Mouse (Mus musculus): Measurements from ENCODE around the gene Nefh.

The Nefh gene

DNA sequence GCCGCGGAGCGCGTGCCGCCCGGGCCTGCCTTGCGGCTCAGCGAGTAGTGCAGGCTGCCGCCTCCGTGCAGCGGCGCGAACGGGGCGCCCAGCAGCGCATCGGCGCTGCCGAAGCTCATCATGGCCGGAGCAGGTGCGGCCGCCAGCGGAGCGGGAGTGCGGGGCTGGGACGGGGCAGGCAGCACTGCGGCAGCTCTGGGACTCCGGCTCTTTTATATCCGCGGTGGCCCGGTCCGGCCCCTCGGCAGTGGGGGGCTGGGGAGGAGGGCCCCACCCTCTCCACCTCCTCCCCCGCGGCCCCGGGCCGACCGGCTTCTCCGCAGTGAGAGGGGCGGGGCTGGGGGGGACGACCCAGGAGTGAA, at the start of gene Nefh:
TSS of gene Nefh (minus strand) at position 252 of the 362 bp plus-strand sequence.
- peak in 1 of 2 experiments; percentile 13 for DNase-seq

DNA sequence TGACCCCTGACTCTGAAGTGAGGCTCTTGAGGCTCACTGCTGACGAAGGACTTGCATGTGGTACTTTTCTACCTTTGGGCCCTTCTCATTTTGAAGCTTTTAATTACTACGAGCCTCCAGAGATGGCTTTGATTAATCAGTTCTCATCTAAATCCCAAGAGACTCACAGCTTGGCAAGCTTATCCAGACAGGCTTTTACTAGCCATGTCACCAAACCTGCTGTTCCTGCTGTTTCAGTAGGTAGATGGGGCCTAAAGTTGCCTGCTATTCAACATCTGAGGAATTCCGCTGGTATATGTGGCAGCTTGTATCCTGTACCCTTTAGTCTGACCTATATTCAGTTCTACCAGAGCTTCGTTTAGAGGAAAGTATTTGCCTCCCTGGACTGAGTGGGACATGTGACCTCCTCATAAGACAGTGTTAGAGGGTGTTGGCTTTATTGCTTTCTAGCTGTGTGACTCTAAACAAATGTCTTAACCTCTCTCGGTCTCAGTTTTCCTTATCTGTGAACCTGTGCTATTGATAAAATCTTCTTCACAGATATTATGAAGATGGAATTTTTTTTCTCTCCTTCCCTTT, 48.8 kb upstream of the Nefh start:
- DNase-seq: no peak

DNA sequence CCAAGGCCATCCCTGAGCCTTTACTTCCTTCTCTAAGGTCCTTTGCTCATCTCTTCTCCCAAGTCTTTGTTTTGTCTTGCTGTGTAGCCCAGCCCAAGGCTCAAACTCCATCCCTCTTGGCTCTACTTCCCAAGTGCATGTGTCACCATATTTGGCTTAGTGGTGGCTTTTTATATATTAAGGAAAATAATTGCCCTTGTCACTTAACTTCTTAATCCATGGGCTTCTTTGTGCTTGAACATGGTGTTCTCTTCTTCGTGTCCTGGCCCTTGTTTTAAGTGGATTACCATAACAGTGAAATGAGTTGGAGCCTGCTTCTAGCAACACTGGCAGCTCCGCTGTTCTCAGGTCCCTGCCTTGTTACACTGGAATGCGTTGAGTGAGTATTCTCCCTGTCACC, 47.8 kb upstream of the Nefh start:
- DNase-seq: no peak

DNA sequence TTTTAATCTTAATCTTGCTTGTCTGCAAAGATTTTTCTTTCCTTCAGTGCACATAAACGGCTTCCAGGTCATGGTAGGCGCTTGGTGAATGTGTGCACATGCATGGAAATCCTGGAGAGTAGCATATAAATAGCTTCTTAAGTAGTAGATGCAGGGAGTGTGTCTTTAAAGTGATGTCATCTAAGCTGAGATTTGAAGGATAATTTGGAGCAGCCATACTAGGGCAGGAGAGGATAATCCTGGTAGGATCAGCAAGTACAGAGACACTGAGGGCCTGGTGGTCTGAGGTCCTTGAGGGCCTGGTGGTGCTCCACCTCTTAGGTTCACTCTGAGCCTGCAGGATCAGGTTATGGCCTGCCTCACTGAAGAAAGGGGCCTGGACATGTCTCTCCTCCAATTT, 44.6 kb upstream of the Nefh start:
- no peak for DNase-seq

DNA sequence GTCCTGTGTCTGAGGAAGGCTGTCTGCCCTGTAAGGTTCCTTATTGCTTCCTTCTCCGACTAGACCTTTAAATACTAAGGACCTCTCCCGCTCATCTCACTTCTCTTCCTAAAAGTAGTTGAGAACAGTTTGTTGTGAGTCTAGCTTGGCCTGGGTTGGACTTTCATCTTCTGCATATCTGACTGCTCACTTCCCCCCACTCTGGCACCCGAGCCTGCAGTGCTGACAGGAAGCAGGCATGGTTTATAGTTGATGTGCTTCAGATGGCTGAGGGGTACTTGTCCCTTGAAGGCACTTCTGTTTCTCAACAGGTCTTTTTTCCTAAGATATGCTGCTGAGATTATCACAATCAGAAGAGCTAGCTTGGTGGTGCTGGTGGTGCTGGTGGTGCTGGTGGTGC, 41.3 kb upstream of the Nefh start:
- no peak for DNase-seq

DNA sequence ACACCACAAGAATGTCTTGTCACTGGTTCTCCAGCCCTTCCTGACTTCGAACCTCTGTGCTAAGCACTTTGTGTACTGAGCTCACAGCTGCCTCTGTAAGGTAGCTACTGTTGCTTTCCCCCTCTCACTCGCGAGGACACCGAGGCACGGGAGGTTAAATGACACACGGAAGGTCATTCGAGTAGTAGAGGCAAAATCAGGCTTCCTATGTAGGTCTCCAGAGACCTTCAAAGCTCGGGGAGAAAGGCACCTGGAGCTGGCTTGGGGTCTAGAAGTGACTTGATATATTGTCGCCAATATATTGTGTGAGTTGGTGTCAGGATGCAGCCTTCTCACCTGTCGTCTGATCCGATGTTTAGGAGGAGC, 39.6 kb upstream of the Nefh start:
- DNase-seq: no peak

DNA sequence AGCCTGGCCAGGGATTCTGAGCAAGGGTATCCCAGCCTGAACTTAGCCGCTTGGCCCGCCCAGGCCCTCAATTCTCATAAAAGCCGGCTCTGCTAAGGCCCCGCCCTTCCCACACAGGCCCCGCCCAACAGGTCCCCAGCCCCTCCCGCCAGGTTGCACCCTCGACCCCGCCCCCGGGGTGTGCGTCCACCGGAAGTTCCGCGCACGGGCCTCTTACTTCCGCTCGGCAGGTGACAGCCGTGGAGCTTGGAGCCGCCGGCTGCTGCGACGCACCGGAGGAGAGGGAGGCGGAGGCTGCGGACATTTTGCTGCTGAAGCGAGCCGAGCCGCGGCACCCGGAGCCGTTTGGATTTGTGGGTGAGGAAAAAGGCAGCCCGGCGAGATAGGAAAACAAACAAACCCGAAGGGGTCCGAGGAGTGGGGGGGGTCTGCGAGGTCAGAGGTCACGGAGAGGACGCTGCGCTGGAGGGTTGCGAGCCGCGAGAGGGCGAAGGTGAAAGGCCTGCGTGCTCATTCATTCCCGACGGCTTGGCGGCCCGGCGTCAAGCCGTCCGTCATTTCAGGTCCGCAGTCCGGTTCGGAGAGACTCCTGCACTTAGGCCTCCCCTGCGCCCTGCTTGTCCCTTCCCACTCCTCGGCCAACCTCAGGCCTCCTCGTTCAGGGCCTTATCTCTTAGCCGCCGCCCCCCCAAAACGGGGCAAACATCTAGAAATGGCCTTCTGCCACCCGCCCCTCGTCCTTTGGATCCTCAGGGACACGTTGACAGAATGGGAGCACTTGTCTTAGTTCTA, 39.0 kb upstream of the Nefh start, which contains the start of gene Ap1b1:
TSS of gene Ap1b1 (plus strand) at position 130 of the 792 bp plus-strand sequence.
- peak; percentile 88 to 94 for DNase-seq

DNA sequence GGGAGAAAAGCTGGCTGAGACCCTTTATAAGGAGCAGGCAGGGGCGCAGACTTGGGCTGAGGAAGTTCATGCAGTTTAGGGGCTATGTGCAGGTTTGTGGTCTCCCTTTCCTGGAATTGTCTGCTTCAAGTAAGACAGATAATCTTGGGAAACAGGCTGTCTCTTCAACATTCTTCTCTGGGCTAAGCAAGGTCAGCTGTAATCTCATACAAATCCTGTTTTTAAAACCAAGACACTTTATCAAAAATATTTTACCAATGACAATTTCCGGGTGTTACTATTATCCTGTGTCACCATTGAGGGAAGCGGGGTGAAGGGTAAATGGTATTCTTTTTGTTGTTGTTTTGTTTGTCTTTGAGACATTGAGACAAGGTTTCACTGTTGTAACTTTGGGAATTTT, 36.9 kb upstream of the Nefh start:
- DNase-seq: no peak

DNA sequence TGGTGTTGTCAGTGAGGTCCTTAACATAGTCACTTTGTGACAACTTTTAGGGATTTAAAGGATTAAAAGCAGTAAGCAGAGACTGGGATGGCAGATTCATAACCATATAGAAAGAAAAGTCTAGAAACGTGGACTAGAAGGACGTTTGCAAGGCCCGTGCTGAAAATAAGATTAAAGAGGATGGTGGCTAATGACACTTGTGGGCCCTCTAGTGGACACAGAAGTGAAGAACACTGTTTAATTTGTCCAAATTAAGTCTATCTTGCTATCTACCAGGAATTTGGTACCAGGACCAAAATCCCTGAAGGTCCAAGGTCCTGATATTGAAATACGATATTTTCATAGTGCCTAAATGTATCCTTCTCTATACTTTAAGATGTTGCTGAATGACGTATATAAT, 36.4 kb upstream of the Nefh start:
- DNase-seq: peak in 1 of 2 experiments; percentile 34

DNA sequence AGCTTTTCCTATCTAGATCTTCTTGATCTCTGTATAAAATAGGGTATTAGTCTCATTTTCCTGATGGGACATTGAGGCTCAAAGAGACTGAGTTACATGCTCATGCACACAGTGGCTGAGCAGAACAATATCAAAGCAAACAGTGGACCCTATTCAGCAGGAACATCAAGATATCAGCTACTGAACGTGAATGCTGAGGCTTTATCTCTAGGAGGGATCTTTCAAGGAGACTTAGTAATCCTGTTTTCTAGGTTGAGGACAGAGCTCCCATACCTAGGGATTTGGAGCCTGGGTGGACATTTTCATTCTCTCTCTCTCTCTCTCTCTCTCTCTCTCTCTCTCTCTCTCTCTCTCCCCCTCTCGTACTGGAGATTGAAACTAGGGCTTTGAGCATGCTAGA, 35.7 kb upstream of the Nefh start:
- DNase-seq: no peak

DNA sequence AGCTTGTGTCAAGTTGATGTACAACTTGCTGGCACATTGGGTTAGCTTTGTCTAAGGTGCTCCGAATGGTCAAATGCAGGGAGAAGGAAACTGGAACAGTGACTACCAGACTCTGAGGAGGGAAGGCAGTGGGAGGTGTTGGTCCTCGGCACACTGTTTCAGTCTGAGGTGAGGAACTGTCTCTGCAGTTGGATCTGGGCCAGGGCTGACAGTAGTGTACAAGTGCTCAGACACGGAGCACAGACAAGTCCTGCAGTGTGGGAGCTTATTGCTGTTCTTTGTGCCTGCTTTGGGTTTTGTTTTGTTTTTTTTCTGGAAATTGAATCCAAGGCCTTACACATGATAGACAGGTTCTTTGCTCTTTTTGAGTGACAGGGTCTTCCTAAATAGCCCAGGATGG, 35.1 kb upstream of the Nefh start:
- no peak for DNase-seq

DNA sequence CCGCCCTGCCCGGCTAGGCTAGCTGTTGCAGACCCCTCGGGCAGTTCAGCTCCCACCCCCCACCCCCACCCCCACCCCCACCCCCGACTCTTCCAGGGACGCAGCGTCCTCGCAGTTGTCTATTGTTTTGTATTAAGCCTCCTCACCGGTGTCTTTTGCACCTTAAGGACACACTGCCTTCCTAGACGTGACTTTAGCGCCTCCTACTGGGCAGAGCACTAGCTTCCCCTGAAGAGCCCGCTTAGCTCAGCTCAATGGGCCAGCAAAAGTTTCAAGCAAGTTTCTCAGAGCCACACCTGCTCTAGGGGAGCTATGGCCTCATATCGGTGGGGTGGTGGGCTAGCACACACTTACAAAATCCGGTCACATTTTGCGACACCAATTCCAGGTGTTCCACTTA, 27.8 kb upstream of the Nefh start:
- peak; percentile 69 to 71 for DNase-seq

DNA sequence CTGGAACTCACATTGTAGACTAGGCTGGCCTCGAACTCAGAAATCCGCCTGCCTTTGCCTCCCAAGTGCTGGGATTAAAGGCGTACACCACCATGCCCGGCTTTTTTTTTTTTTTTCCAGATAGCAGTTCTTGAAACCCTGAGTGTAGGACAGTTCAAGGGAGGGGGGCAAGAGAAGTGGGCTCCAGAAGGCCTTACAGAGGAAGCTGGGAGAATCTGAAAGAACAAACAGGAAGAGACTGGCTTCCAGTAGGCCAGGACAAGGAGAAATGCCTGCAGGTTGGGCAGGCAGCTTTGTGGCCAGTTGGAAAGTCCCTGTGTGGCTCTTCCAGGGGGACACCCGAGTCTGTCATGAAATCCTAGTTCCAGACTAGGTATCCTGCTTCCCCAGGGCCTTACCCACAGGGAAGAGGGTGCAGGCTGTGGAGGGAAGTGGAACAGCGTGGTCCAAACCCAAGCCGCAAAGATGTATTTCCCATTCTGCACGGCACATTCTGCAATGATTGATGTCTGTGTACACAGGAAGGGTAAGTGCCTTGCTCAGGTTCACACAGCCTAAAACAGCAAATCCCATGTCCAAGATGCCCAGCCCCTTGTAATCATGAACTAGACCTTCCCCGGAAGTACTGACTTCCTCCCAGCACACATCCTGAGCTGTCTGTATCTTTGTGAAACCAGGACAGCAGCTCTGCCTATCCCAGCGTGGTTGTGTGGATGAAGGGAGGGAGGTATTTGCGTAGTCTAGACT, 26.7 kb upstream of the Nefh start:
- no peak for DNase-seq

DNA sequence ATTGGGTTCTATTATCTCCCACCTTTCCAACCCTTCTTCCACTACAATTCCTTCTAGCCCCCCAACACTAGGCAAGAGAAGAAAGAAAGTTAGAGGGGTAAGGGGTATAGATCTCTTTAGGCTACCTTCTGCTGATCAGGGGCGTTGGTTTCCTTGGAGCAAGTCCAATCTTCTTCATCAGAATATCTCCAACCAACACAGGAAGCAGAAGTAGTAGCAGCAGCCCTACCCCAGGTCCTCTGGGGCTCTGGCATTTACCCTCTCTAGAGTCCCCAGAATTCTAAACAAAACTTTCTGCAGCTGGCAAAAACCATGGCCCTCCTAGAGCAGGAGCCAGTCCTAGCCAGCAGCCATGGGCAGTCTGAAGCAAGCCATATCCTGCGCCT, 26.0 kb upstream of the Nefh start:
- no peak for DNase-seq

DNA sequence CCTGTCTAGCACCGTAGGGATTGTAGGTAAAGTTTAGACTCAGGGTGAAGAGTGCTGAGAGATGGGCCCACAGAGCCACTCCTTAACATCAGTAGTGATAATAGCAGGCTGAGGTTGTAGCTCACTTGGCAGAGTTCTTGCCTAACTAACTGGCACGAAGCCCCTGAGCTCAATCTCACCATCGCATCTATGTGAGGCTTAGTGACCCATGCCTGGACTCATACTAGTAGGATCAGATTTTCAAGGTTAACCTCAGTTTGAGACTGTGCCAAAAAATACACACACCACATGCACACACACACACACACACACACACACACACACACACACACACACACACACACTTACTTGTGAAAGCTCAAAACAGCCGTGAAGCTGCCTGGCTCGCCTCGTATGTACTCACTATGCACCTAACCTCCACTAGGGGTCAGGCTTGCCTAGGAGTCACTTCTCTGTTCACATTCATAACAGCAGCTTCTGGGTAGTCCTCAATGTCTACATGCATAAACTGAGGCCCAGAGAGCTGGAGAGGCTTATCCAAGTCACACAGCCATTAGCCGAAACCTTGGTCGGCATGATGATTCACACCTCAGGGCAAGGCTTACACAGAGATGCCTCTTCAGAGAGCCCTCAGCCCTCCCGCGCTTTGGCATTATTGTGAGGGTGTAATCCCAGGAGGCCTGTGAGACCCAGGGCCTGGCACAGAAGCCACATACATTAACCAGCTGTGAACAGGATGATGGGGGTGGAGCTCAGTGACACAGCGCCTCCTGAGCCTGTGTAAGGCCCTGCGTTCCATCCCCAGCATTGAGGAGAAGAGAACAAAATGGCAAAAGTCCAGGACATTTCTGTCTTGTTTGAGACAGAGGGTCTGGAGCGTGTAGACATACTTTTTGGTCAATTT, 25.4 kb upstream of the Nefh start:
- DNase-seq: peak; percentile 49 to 61

DNA sequence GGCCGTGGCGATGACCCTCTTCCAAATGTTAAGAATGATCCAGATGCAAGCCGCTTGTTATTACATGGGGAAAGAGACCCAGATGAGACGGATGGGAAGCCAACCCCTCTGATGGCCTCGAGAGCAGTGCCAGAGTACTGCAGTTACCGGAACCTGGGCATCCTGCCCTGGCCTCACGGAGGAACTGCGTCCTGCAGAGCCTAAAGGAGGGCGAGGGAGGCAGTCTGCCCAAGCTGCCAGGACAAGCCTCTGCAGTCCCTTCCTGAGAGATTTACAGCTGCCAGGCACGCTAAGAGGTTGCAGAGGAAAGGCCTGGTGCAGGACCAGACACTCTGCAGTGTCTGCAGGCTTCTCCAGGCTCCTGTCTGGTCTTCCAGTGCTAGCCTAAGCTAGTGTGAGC, 20.5 kb upstream of the Nefh start:
- DNase-seq: peak; percentile 67 to 76

DNA sequence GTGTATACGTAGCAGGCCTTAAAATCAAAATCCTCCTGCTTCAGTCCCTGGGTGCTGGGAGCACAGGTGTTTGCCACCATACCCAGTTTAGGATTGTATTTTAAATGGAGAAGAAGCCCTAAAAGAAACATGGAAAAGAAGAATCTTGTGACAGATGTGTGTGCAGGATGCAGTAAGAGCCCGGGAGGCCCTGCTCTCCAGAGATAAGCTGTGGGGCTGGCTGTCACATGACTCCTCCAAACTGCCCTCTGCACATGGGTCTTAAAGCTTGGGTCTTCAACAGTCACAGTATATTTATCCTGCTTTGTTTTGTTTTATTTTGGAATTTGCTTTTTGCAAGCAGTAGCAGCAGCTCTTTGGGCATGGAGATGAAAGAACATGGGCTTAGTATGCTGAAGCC, 19.7 kb upstream of the Nefh start:
- no peak for DNase-seq

DNA sequence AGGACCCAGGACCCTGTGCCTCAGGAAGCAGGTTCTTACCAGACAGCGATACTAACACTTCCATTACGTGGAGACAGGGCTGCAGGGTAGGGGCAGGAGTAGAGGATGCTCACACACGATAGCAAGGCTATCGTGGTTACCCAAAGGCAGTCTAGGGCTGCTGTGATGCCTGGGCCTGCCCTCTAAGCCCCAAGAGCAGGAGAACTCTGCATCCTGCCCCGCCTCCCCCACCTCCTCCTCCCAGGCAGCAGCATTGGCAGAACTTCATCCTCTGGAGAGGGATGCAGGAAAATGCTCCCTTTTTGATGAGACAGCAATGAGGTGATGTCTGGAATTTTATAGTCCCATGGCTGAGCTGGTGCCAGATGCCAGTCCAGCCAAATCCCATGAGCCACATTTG, 19.0 kb upstream of the Nefh start:
- DNase-seq: no peak

DNA sequence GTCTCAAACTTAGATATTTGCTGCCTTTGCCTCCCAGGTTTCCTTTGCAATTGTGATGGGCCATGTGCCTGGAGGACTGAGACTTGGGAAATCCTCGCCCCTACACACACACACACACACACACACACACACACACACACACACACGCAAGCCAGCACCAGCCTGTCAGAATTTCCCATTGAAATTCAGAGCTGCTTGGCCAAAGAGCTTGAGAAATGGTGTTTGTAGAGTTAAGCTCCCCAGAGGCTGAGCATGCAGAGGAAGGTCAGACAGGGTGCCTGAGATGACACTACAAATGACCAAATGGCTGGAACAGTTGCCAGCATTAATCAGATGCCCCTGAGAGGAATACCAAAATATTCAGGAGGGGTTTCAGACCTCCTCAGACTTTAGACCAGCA, 18.5 kb upstream of the Nefh start:
- no peak for DNase-seq

DNA sequence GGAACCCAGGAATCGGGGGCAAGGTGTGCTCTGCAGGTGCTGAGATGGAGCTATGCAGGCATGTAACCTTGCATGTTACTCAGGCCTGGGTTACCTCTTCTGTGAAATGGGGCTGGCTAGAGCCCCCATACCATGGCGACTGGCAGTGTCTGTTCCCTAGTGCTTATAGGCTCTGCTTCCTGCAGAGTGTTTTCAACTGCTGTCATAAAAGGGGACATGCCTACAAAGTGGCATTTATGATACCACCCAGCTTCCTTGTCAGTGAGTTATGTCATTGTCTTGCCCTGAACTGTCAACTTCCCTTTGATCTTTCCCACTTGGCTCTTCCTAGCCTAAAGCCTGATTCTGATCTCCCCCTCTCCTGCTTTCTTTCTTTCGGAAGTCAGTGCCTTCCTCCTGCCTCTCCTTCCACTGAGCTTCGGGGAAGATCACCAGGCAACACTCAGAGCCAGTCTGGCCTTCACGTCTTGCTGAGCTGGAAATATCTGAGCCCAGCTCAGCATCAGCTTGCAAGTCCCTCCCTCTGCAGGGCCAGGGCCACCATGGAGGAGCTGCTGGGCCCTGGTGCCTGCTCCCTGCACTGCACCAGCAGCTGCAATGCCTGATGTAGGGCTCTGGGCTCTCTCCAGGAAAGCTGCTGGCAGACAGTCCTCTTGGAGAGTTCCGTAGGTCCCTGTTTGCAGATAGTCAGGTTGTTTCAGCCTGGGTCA, 15.4 kb upstream of the Nefh start:
- DNase-seq: no peak

DNA sequence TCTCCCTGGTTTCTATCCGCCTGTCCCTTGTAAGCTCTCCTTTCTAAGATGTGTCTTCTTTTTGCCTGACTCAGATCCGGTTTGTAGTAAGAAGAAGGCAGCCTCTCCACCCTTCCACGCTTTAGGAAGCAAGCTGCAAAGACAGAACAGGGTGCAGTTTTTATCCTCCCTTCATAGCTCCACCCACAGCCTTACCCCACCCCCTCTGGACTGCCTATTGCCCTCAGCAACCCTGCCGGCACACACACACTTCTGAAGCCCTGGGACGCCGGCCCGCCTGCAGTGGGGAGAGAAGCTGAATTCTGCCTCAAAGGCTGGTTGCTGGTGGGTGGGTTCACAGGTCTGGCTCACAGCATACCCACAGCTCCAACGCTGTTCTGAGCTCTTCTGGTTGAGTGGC, 6.1 kb upstream of the Nefh start:
- no peak for DNase-seq

DNA sequence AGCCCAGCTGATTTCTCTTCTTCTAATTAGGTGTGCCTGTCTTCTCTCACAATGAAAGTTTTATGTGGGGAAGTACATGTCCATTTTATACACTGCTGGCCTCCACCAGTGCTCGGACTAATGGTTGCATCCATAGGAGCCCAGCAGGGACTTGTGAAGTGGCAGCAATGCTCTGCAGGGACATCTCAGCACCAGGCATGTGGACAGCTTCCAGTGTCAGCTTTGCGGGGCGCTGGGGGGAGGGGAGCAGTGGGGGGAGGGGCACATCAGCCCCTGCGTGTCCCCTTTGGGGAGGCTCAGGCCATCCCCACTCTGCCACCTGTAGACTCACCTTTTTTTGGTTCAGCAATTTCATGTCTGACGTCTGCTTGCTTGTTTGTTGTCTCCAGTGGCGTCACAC, 5.5 kb upstream of the Nefh start:
- DNase-seq: no peak

Measured in cerebellum, postnatal 36 days (tissue).